Mouse (Mus musculus): ENCODE measurements around the gene Taar8a. TPM values are rescaled to one million over a fixed set of nuclear protein-coding genes. Genes with fewer than 3 reads are reported as not detected.
A peak's percentile ranks its signal among the peaks of the same experiment; 100 is the strongest.
"Not testable (repeated sequence)": the region's sequence is repeated elsewhere in the genome, so short reads cannot be mapped to it uniquely, and the experiment has no call there.

Gene Taar8a
- not detected for total RNA-seq (2021)
- long read RNA-seq, experiment 1: 0 reads
- long read RNA-seq, experiment 2: 0 reads

DNA sequence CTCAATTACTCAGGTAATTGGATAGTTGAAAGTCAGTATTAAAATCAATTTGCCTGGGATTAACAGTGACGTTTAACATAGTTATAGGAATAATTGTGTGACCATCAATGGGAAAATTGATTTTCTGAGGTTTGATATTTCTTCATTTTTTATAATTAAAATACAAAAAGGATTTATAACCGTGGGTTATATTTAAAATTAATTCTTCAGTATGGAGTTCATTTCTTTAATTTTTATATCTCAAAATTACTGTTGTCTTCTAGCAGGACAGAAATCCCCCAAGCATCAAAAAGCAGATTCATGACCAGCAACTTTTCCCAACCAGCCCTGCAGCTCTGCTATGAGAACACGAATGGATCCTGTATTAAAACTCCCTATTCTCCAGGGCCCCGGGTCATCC is at the start of gene Taar8a:
Gene Taar8a (plus strand): TSS at position 301 of the 400 bp plus-strand sequence.
- DNase-seq (ENCODE audit: low spot score in 2 of 2): not testable (repeated sequence)

GRCm38 (mm10) chr10:24026922-24027321 is 49.4 kb upstream of the Taar8a start, which contains the start of gene Taar7d:
TSS of gene Taar7d (plus strand) at chr10:24027222.
- no peak for DNase-seq (ENCODE audit: low spot score in 2 of 2)

DNA sequence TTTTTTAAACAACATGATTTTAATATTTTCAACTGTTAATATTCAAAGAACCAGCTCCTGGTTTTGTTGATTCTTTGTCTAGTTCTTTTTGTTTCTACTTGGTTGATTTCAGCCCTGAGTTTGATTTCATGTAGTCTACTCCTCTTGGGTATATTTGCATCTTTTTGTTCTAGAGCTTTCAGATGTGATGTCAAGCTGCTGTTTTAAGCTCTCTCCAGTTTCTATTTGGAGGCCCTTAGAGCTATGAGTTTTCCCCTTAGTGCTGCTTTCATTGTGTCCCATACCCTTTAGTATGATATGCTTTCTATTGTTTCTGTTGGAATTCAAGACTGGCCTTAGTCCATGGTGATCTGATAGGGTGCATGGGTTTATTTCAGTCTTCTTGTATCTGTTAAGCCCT is 45.0 kb upstream of the Taar8a start:
- no peak for DNase-seq (ENCODE audit: low spot score in 2 of 2)

DNA sequence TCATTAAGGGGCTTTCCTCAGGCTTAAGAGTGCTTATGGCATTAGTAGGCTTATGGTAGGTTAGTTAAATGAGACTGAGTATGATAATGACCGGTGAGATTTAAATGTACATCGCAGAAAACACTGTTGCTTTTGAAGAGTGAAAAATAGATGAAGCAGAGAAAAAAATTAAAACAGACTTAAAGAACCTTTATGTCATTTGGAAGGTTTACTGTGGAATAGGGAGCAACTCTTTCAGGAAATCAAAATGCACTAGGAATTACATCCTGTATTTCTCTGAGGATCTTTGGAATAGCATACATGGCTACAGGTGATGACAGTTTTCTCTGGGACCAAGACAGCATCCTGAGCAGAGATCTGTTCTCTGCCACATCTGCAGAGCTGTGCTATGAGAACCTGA is 39.0 kb upstream of the Taar8a start, which contains the start of gene Taar7e:
Gene Taar7e (plus strand): TSS at position 301 of the 400 bp plus-strand sequence.
- no peak for DNase-seq (ENCODE audit: low spot score in 2 of 2)

DNA sequence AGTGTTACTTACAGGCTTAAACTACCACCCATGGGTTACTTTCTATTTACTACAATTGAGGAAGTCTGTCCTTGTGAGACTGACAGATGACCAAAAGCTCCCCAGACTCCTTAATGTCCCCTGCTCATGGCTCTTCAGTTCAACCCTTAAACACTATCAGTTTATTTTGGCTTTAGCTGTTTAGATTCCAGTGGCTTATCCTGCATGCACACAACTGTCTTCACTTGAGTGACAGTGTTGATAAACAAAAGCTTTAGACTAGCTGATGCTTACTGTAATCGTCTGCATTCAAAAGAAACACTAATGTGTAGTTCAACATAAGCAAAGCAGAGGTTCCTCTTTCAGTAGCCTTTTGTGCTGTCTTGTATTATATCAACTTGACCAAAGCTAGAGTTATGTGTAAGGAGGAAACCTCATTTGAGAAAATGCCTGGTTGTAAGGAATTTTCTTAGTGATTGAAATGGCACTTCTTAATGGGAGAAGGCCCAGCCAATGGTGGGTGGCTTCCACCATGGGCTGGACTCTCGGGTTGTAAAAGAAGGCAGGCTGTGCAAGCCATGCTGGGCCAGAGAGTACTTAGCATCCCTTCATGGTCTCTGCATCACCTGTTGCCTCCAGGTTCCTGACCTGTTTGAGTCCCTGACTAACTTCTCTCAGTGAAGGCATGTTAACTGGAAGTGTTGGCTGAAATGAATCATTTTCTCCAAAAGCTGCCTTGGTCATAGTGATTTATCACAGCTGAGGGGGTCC is 36.0 kb upstream of the Taar8a start:
- no peak for DNase-seq (ENCODE audit: low spot score in 2 of 2)

- no peak for DNase-seq (ENCODE audit: low spot score in 2 of 2)
Measured at GRCm38 (mm10) chr10:24049210-24049609, 27.1 kb upstream of the Taar8a start, which contains the start of gene Taar7f. TSS of gene Taar7f (plus strand) at chr10:24049510.

GRCm38 (mm10) chr10:24052039-24052438 is 24.3 kb upstream of the Taar8a start:
- no peak for DNase-seq (ENCODE audit: low spot score in 2 of 2)

GRCm38 (mm10) chr10:24058986-24059385 is 17.3 kb upstream of the Taar8a start:
- no peak for DNase-seq (ENCODE audit: low spot score in 2 of 2)

DNA sequence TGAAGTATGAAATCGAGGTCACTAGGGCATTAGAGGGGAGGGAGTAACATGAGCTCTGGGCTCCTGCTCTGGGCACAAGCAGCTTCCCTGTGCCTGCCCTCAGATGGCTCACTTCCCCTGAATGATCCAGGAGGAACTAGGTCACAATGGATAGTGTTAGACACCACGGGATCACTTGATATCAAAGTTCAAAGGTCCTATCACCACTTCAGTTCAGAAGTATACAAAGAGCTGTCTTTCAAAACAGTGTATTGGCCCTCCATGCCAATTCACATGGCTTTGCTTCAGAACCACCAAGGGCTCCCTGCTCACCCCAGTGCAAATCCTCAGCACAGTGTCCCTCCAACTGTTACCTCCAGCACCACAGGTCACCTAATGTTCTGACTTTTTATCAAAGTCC is 1.5 kb upstream of the Taar8a start:
- DNase-seq (ENCODE audit: low spot score in 2 of 2): not testable (repeated sequence)

- DNase-seq (ENCODE audit: low spot score in 2 of 2): peak; percentile 27 to 32
Measured at GRCm38 (mm10) chr10:24080166-24080565, 3.9 kb downstream of the Taar8a start.

- no peak for DNase-seq (ENCODE audit: low spot score in 2 of 2)
Measured at GRCm38 (mm10) chr10:24085936-24086335, 9.6 kb downstream of the Taar8a start.

DNA sequence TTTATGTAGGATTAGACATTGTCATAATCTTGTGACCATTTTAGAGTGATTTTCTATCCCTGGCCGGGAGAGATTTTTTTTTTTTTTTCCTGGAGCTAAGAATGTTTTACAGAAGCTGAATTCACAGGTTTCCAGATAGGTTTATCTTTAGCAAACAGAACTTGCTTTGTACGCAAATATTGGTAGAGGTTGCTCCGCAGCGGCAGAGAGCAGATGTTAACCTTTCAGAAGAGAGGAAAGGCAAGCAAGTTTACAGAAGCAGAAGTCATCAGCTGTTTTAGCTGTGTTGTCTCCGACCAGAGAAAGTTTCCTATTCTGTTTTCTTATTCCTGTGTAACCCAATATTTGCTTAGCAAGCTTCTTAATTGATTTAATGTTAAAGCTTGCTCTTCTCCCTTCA is 10.3 kb downstream of the Taar8a start:
- no peak for DNase-seq (ENCODE audit: low spot score in 2 of 2)

DNA sequence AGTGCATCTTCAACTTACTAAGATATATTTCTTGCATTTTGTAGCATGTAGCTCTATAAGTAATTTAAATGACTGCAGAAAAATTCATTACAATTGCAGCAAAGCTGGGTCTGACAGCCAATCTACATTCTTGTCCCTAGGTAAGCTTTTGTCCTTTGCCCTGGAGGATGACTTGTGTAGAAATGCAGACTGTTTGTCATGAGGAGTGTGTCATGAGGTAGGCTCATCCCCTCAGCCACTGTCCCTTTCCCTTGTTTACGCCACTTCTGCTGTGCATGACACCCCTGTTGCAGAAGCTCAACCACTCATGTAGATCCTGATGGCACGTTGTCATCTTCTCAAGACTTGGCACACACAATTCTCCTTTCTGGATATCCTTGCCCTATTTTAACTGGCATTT is 10.9 kb downstream of the Taar8a start:
- DNase-seq (ENCODE audit: low spot score in 2 of 2): no peak

DNA sequence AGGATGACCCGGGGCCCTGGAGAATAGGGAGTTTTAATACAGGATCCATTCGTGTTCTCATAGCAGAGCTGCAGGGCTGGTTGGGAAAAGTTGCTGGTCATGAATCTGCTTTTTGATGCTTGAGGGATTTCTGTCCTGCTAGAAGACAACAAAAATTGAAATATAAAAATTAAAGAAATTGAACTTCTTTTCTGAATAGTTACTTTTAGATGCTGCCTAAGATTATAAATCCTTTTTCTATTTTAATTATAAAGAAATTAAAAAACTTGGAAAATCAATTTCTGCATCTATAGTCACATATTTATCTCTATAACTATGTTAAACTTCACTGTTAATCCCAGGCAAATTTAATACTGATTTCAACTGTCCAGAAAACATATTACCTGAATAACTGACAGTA is 15.9 kb downstream of the Taar8a start, which contains the start of gene Taar8b:
Gene Taar8b (minus strand): TSS at position 101 of the 400 bp plus-strand sequence.
- DNase-seq (ENCODE audit: low spot score in 2 of 2): no peak

- not testable (repeated sequence) for DNase-seq (ENCODE audit: low spot score in 2 of 2)
Measured at GRCm38 (mm10) chr10:24097010-24097409, 20.7 kb downstream of the Taar8a start.

DNA sequence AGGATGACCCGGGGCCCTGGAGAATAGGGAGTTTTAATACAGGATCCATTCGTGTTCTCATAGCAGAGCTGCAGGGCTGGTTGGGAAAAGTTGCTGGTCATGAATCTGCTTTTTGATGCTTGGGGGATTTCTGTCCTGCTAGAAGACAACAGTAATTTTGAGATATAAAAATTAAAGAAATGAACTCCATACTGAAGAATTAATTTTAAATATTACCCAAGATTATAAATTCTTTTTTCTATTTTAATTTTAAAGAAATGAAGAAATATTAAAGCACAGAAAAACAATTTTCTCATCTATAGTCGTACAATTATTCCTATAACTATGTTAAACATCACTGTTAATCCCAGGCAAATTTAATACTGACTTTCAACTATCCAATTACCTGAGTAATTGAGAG is 25.5 kb downstream of the Taar8a start, which contains the start of gene Taar8c:
Gene Taar8c (minus strand): TSS at position 101 of the 400 bp plus-strand sequence.
- not testable (repeated sequence) for DNase-seq (ENCODE audit: low spot score in 2 of 2)

- not testable (repeated sequence) for DNase-seq (ENCODE audit: low spot score in 2 of 2)
Measured at GRCm38 (mm10) chr10:24103299-24103698, 27.0 kb downstream of the Taar8a start.

GRCm38 (mm10) chr10:24107747-24108146 is 31.4 kb downstream of the Taar8a start:
- DNase-seq (ENCODE audit: low spot score in 2 of 2): no peak

GRCm38 (mm10) chr10:24108236-24108635 is 31.9 kb downstream of the Taar8a start:
- no peak for DNase-seq (ENCODE audit: low spot score in 2 of 2)

DNA sequence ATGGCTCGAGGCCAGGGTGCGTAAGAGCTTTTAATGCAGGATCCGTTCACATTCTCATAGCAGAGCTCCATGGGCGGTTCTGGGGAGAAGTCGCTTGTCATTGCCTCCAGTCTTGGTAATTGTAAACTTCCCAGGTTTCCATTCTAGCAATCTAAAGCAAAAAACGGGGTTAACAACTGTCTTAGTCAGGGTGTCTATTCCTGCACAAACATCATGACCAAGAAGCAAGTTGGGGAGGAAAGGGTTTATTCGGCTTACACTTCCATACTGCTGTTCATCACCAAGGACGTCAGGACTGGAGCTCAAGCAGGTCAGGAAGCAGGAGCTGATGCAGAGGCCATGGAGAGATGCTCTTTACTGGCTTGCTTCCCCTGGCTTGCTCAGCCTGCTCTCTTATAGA is 33.1 kb downstream of the Taar8a start, which contains the start of gene Taar9:
Gene Taar9 (minus strand): TSS at position 101 of the 400 bp plus-strand sequence.
- not testable (repeated sequence) for DNase-seq (ENCODE audit: low spot score in 2 of 2)

- peak; percentile 25 to 35 for DNase-seq (ENCODE audit: low spot score in 2 of 2)
Measured at GRCm38 (mm10) chr10:24111116-24111778, 34.9 kb downstream of the Taar8a start.
